Mouse (Mus musculus) inflammation-experienced regulatory T-cells, adult 6 months (primary cell): ENCODE results near the gene Rbm15. TPM values are rescaled to one million over a fixed set of nuclear protein-coding genes. Genes with fewer than 3 reads are reported as not detected.

Experiments
- ATAC-seq: one replicate; pipeline ENCODE4 v1.8.0; 2017
- polyA plus RNA-seq, 3 experiments: library from polyadenylated mRNA; unstranded; fragments of 100-300 nt; shearing (Covaris generic); gene quantifications; one replicate each; pipeline ENCODE4 v1.2.1; 2017

Gene Rbm15
- polyA plus RNA-seq, result 10 to 100 TPM; 14.5 to 20.3 (median 18.8) TPM

- peak; percentile 77 for ATAC-seq
Measured at GRCm38 (mm10) chr3:107333381-107334201, at the start of gene Rbm15. Gene Rbm15 (minus strand): TSS chr3:107333673.

GRCm38 (mm10) chr3:107379422-107379821 is 45.9 kb upstream of the Rbm15 start:
- ATAC-seq, result no peak

GRCm38 (mm10) chr3:107378626-107379025 is 45.2 kb upstream of the Rbm15 start:
- ATAC-seq, result no peak

- no peak for ATAC-seq
Measured at GRCm38 (mm10) chr3:107374948-107375664, 41.6 kb upstream of the Rbm15 start.

GRCm38 (mm10) chr3:107369156-107369555 is 35.7 kb upstream of the Rbm15 start:
- ATAC-seq, result no peak

GRCm38 (mm10) chr3:107367938-107368599 is 34.6 kb upstream of the Rbm15 start:
- no peak for ATAC-seq

- no peak for ATAC-seq
Measured at GRCm38 (mm10) chr3:107365341-107365740, 31.9 kb upstream of the Rbm15 start.

- ATAC-seq, result no peak
Measured at GRCm38 (mm10) chr3:107363391-107363790, 29.9 kb upstream of the Rbm15 start.

- no peak for ATAC-seq
Measured at GRCm38 (mm10) chr3:107360341-107360740, 26.9 kb upstream of the Rbm15 start.

- no peak for ATAC-seq
Measured at GRCm38 (mm10) chr3:107357700-107358234, 24.3 kb upstream of the Rbm15 start.

GRCm38 (mm10) chr3:107356964-107357441 is 23.5 kb upstream of the Rbm15 start:
- peak; percentile 79 for ATAC-seq

- ATAC-seq, result no peak
Measured at GRCm38 (mm10) chr3:107355618-107356260, 22.3 kb upstream of the Rbm15 start.

GRCm38 (mm10) chr3:107351706-107352105 is 18.2 kb upstream of the Rbm15 start:
- ATAC-seq, result no peak

GRCm38 (mm10) chr3:107349006-107349405 is 15.5 kb upstream of the Rbm15 start:
- no peak for ATAC-seq

GRCm38 (mm10) chr3:107345033-107345725 is 11.7 kb upstream of the Rbm15 start:
- ATAC-seq, result no peak

- no peak for ATAC-seq
Measured at GRCm38 (mm10) chr3:107343971-107344370, 10.5 kb upstream of the Rbm15 start.

GRCm38 (mm10) chr3:107334202-107334934 is 895 bp upstream of the Rbm15 start:
- ATAC-seq, result no peak

GRCm38 (mm10) chr3:107332960-107333380 is 503 bp downstream of the Rbm15 start:
- ATAC-seq, result peak; percentile 88

- no peak for ATAC-seq
Measured at GRCm38 (mm10) chr3:107332127-107332959, 1.1 kb downstream of the Rbm15 start.

- no peak for ATAC-seq
Measured at GRCm38 (mm10) chr3:107331746-107332126, 1.7 kb downstream of the Rbm15 start.
